Mouse (Mus musculus): Measurements from ENCODE around the gene Met. TPM values are rescaled to one million over a fixed set of nuclear protein-coding genes. Genes with fewer than 3 reads are reported as not detected.

Gene Met
- 10 to 100 TPM; 15.4 to 16.8 TPM for total RNA-seq (2021)
- long read RNA-seq, full-length matches to known transcripts, result 2 of 2 reads
- long read RNA-seq, partial matches to known transcripts, result 0 of 2 reads
- long read RNA-seq, other reads (novel, unspliced or antisense), result 0 of 2 reads

GRCm38 (mm10) chr6:17463434-17464280 lies at the start of gene Met:
TSS of gene Met (plus strand) at chr6:17463800.
- peak; percentile 22 to 55 for DNase-seq (ENCODE audit: low spot score in 2 of 2)

GRCm38 (mm10) chr6:17418226-17418625 lies 45.4 kb upstream of the Met start:
- no peak for DNase-seq (ENCODE audit: low spot score in 2 of 2)

GRCm38 (mm10) chr6:17422432-17422831 lies 41.2 kb upstream of the Met start:
- DNase-seq (ENCODE audit: low spot score in 2 of 2), result no peak

GRCm38 (mm10) chr6:17429041-17429440 lies 34.6 kb upstream of the Met start:
- DNase-seq (ENCODE audit: low spot score in 2 of 2), result no peak

- no peak for DNase-seq (ENCODE audit: low spot score in 2 of 2)
Measured at GRCm38 (mm10) chr6:17429611-17430010, 34.0 kb upstream of the Met start.

GRCm38 (mm10) chr6:17443311-17443710 lies 20.3 kb upstream of the Met start:
- no peak for DNase-seq (ENCODE audit: low spot score in 2 of 2)

- no peak for DNase-seq (ENCODE audit: low spot score in 2 of 2)
Measured at GRCm38 (mm10) chr6:17451305-17451704, 12.3 kb upstream of the Met start.

- DNase-seq (ENCODE audit: low spot score in 2 of 2), result no peak
Measured at GRCm38 (mm10) chr6:17455116-17455515, 8.5 kb upstream of the Met start.

- no peak for DNase-seq (ENCODE audit: low spot score in 2 of 2)
Measured at GRCm38 (mm10) chr6:17459561-17459960, 4.0 kb upstream of the Met start.

- DNase-seq (ENCODE audit: low spot score in 2 of 2), result no peak
Measured at GRCm38 (mm10) chr6:17461435-17461834, 2.2 kb upstream of the Met start.

GRCm38 (mm10) chr6:17464281-17465025 lies 853 bp downstream of the Met start:
- no peak for DNase-seq (ENCODE audit: low spot score in 2 of 2)

- no peak for DNase-seq (ENCODE audit: low spot score in 2 of 2)
Measured at GRCm38 (mm10) chr6:17466526-17466925, 2.9 kb downstream of the Met start.

GRCm38 (mm10) chr6:17468993-17469392 lies 5.4 kb downstream of the Met start:
- DNase-seq (ENCODE audit: low spot score in 2 of 2), result no peak

GRCm38 (mm10) chr6:17473128-17473527 lies 9.5 kb downstream of the Met start:
- DNase-seq (ENCODE audit: low spot score in 2 of 2), result no peak

- DNase-seq (ENCODE audit: low spot score in 2 of 2), result no peak
Measured at GRCm38 (mm10) chr6:17477823-17478222, 14.2 kb downstream of the Met start.

- no peak for DNase-seq (ENCODE audit: low spot score in 2 of 2)
Measured at GRCm38 (mm10) chr6:17478252-17478651, 14.7 kb downstream of the Met start.

- no peak for DNase-seq (ENCODE audit: low spot score in 2 of 2)
Measured at GRCm38 (mm10) chr6:17478838-17479570, 15.4 kb downstream of the Met start.

GRCm38 (mm10) chr6:17481068-17481467 lies 17.5 kb downstream of the Met start:
- DNase-seq (ENCODE audit: low spot score in 2 of 2), result no peak

- DNase-seq (ENCODE audit: low spot score in 2 of 2), result no peak
Measured at GRCm38 (mm10) chr6:17485244-17485643, 21.6 kb downstream of the Met start.

GRCm38 (mm10) chr6:17485782-17486181 lies 22.2 kb downstream of the Met start:
- DNase-seq (ENCODE audit: low spot score in 2 of 2), result no peak

- no peak for DNase-seq (ENCODE audit: low spot score in 2 of 2)
Measured at GRCm38 (mm10) chr6:17488291-17488817, 24.8 kb downstream of the Met start.
